ENCODE assay signal across 8 mouse cellular contexts in genomic region chr7:116093466-116093850, GRCm38 (mm10). TPM values are rescaled to one million over a fixed set of nuclear protein-coding genes. Genes with fewer than 3 reads are reported as not detected.
DNase-seq lines count a peak whose midpoint lies in the region; ATAC-seq and TF ChIP-seq lines count a peak whose summit lies in the region.

No protein-coding gene starts in this region.

- no peak for DNase-seq in lung, embryonic 14.5 days
- no peak for DNase-seq in lung, postnatal 14 days
- DNase-seq in embryonic facial prominence, embryonic 14.5 days (ENCODE audit: low spot score) = no peak
- no peak for DNase-seq in limb, embryonic 11.5 days (ENCODE audit: low spot score)
- DNase-seq in left cerebral cortex, postnatal 14 days (ENCODE audit: low spot score in 2 of 2) = no peak
- DNase-seq in retina, postnatal 1 day = no peak
- DNase-seq in urinary bladder, postnatal 14 days (ENCODE audit: low spot score) = no peak

- H3K4me1 ChIP-seq in lung, embryonic 14.5 days (ENCODE audit: insufficient read depth) = peaks cover 12% of the 10 kb centered on the region; the same call in 1 of the 2 replicates
- H3K4me1 ChIP-seq in embryonic facial prominence, embryonic 14.5 days (ENCODE audit: control insufficient read depth, insufficient read depth, low read length) = peaks cover 19% of the 10 kb centered on the region; the same call in 1 of the 2 replicates
- H3K4me1 ChIP-seq in limb, embryonic 11.5 days (ENCODE audit: control insufficient read depth, insufficient read depth, low read length) = peaks cover 5% of the 10 kb centered on the region; the same call in 1 of the 2 replicates

- intact Hi-C loops in left cerebral cortex, postnatal 14 days (cut with DNase I) = no loop called here

- under 1% methylated on average over 19 of the region's 19 CpGs for WGBS in lung, embryonic 14.5 days
- 1% methylated on average over 19 of the region's 19 CpGs for WGBS in embryonic facial prominence, embryonic 14.5 days
- WGBS in limb, embryonic 11.5 days = under 1% methylated on average over 19 of the region's 19 CpGs

- peak overlapping the region; percentile 88 for H3K27ac ChIP-seq in lung, embryonic 14.5 days (ENCODE audit: low read depth)
- peak overlapping the region; percentile 94 for H3K27ac ChIP-seq in embryonic facial prominence, embryonic 14.5 days (replicated peaks; ENCODE audit: low read depth, low read length)
- H3K27ac ChIP-seq in limb, embryonic 11.5 days (replicated peaks; ENCODE audit: low read depth, low read length) = peak overlapping the region; percentile 64

- ATAC-seq in lung, embryonic 14.5 days (ENCODE audit: insufficient read depth) = peak; percentile 85
- ATAC-seq in embryonic facial prominence, embryonic 14.5 days (ENCODE audit: low read depth) = peak; percentile 87
- ATAC-seq in limb, embryonic 11.5 days (ENCODE audit: insufficient number of reproducible peaks, low FRiP score, low TSS enrichment, low read depth) = peak; percentile 84
- ATAC-seq in neutrophil, adult 5-6 weeks (ENCODE audit: extremely low read depth, insufficient number of reproducible peaks, low FRiP score, poor library complexity, severe bottlenecking) = peak; percentile 28; the same call in 1 of the 2 replicates

- peak overlapping the region; percentile 84 for H3K9ac ChIP-seq in lung, embryonic 14.5 days
- peak overlapping the region; percentile 92 for H3K9ac ChIP-seq in embryonic facial prominence, embryonic 14.5 days (ENCODE audit: low read depth, low read length)
- H3K9ac ChIP-seq in limb, embryonic 11.5 days (ENCODE audit: low read length) = peak overlapping the region; percentile 86

- H3K9me3 ChIP-seq in lung, embryonic 14.5 days (ENCODE audit: low read depth, low read length) = no peaks in the 10 kb centered on the region
- H3K9me3 ChIP-seq in embryonic facial prominence, embryonic 14.5 days (ENCODE audit: control insufficient read depth, low read length) = no peaks in the 10 kb centered on the region
- H3K9me3 ChIP-seq in limb, embryonic 11.5 days (ENCODE audit: control insufficient read depth, low read length) = no peaks in the 10 kb centered on the region

- peak; percentile 45 for TF ChIP-seq CTCF in lung, embryonic 14.5 days (IDR thresholded peaks at IDR 0.05; ENCODE audit: low read depth)

- H3K27me3 ChIP-seq in lung, embryonic 14.5 days (ENCODE audit: insufficient read depth, low read length) = no peaks in the 10 kb centered on the region
- H3K27me3 ChIP-seq in embryonic facial prominence, embryonic 14.5 days (replicated peaks; ENCODE audit: control insufficient read depth, insufficient read depth, low read length) = no peaks in the 10 kb centered on the region
- no peaks in the 10 kb centered on the region for H3K27me3 ChIP-seq in limb, embryonic 11.5 days (ENCODE audit: control insufficient read depth, insufficient read depth, low read length)

- peak overlapping the region; percentile 61 for H3K4me3 ChIP-seq in lung, embryonic 14.5 days (ENCODE audit: low read depth, low read length)
- peak overlapping the region; percentile 64 for H3K4me3 ChIP-seq in embryonic facial prominence, embryonic 14.5 days (ENCODE audit: low read depth, low read length)
- peak overlapping the region; percentile 74 for H3K4me3 ChIP-seq in limb, embryonic 11.5 days (ENCODE audit: low read depth, low read length)

- H3K4me2 ChIP-seq in lung, embryonic 14.5 days = peak overlapping the region; percentile 83
- H3K4me2 ChIP-seq in embryonic facial prominence, embryonic 14.5 days (ENCODE audit: low read depth, low read length) = peak overlapping the region; percentile 89
- peak overlapping the region; percentile 77 for H3K4me2 ChIP-seq in limb, embryonic 11.5 days (ENCODE audit: low read depth, severe bottlenecking)

- H3K36me3 ChIP-seq in lung, embryonic 14.5 days (ENCODE audit: insufficient read depth) = 0 out of 2 replicates have a peak, but pooled peaks cover 3% of the 10 kb centered on the region
- H3K36me3 ChIP-seq in embryonic facial prominence, embryonic 14.5 days (ENCODE audit: control insufficient read depth, insufficient read depth, low read length) = 0 out of 2 replicates have a peak, but pooled peaks cover 4% of the 10 kb centered on the region
- no peaks in the 10 kb centered on the region for H3K36me3 ChIP-seq in limb, embryonic 11.5 days (ENCODE audit: control insufficient read depth, insufficient read depth, low read length)

RNA-seq across cellular contexts. Expression of gene Gm4353, which starts 9.0 kb away (rescaled TPM):
- 1.1 and 1.5 TPM in 2 replicates for polyA plus RNA-seq in lung, embryonic 14.5 days (2014; fragmentation: Nextera tagmentation; extraction: Ambion mirVana)
- 0.43 and 0.88 TPM in 2 replicates for polyA plus RNA-seq in embryonic facial prominence, embryonic 14.5 days (2014; fragmentation: Nextera tagmentation; extraction: Ambion mirVana)
- polyA plus RNA-seq in limb, embryonic 11.5 days (2014; fragmentation: Nextera tagmentation; extraction: Ambion mirVana) = 1.1 and 1.8 TPM in 2 replicates
- total RNA-seq in neutrophil, adult 5-6 weeks (2017) = 0.98 TPM in 1 of 2 replicates, not detected in the other
- 1 to 10 TPM; 3.1 to 3.6 TPM for total RNA-seq in left cerebral cortex, postnatal 14 days (2021)

RNA-seq across cellular contexts. Expression of gene 1110004F10Rik, which starts 54.3 kb away (rescaled TPM):
- polyA plus RNA-seq in lung, embryonic 14.5 days (2014; fragmentation: Nextera tagmentation; extraction: Ambion mirVana) = 275 and 286 TPM in 2 replicates
- polyA plus RNA-seq in embryonic facial prominence, embryonic 14.5 days (2014; fragmentation: Nextera tagmentation; extraction: Ambion mirVana) = 244 and 274 TPM in 2 replicates
- 366 and 382 TPM in 2 replicates for polyA plus RNA-seq in limb, embryonic 11.5 days (2014; fragmentation: Nextera tagmentation; extraction: Ambion mirVana)
- 101 and 108 TPM in 2 replicates for total RNA-seq in neutrophil, adult 5-6 weeks (2017)
- total RNA-seq in left cerebral cortex, postnatal 14 days (2021) = 100 to 1,000 TPM; 107 to 114 TPM

RNA-seq across cellular contexts. Expression of gene Sox6, which starts 54.9 kb away (rescaled TPM):
- polyA plus RNA-seq in lung, embryonic 14.5 days (2014; fragmentation: Nextera tagmentation; extraction: Ambion mirVana) = 19.1 and 22.0 TPM in 2 replicates
- polyA plus RNA-seq in embryonic facial prominence, embryonic 14.5 days (2014; fragmentation: Nextera tagmentation; extraction: Ambion mirVana) = 46.1 and 49.9 TPM in 2 replicates
- polyA plus RNA-seq in limb, embryonic 11.5 days (2014; fragmentation: Nextera tagmentation; extraction: Ambion mirVana) = 45.4 and 58.1 TPM in 2 replicates
- 0.98 and 1.4 TPM in 2 replicates for total RNA-seq in neutrophil, adult 5-6 weeks (2017)
- 10 to 100 TPM; 32.7 to 39.9 TPM for total RNA-seq in left cerebral cortex, postnatal 14 days (2021)

Comparison
In these comparisons a context has a peak if more than half of its experiments do, and no peak if none do; other contexts are left out.
1. ATAC-seq: peak in every context shown above with its lines; median percentile 87 in embryonic facial prominence, embryonic 14.5 days; 85 in lung, embryonic 14.5 days; 84 in limb, embryonic 11.5 days; 28 in neutrophil, adult 5-6 weeks.